Mouse (Mus musculus): ENCODE results near the gene Nrxn2. TPM values are rescaled to one million over a fixed set of nuclear protein-coding genes. Genes with fewer than 3 reads are reported as not detected.

The Nrxn2 gene
- polyA plus RNA-seq, 1 experiment from 2014 or later = 28.1 TPM

GRCm38 (mm10) chr19:6525023-6525422 is 106.5 kb downstream of the Nrxn2 start:
- no peaks in the 10 kb centered on the region for H3K27me3 ChIP-seq (replicated peaks; ENCODE audit: control insufficient read depth, insufficient read depth, low read length)
- H3K27ac ChIP-seq (ENCODE audit: low read length) = no peak overlapping the region
- ATAC-seq = no peak
- peaks cover 9% of the 10 kb centered on the region for H3K4me1 ChIP-seq (replicated peaks; ENCODE audit: control insufficient read depth, insufficient read depth, low read length)
- H3K9me3 ChIP-seq (ENCODE audit: control insufficient read depth, low read length) = no peaks in the 10 kb centered on the region
- no peak overlapping the region for H3K4me2 ChIP-seq (ENCODE audit: low read length)
- peaks cover 10% of the 10 kb centered on the region; the same call in 1 of the 2 replicates for H3K36me3 ChIP-seq (ENCODE audit: control insufficient read depth, insufficient read depth)
- no peak overlapping the region for H3K4me3 ChIP-seq (replicated peaks; ENCODE audit: low read length)
- 84% methylated on average over 4 of the region's 4 CpGs for WGBS
- H3K9ac ChIP-seq (replicated peaks; ENCODE audit: low read depth, low read length) = no peak overlapping the region

GRCm38 (mm10) chr19:6526010-6526409 is 107.5 kb downstream of the Nrxn2 start:
- Histone ChIP-seq H3K27ac (ENCODE audit: low read length) (no peak overlapping the region), H3K9me3 (ENCODE audit: control insufficient read depth, low read length) (no peaks in the 10 kb centered on the region), H3K4me3 (replicated peaks; ENCODE audit: low read length) (no peak overlapping the region), H3K36me3 (ENCODE audit: control insufficient read depth, insufficient read depth) (peaks cover 10% of the 10 kb centered on the region; the same call in 1 of the 2 replicates), H3K27me3 (replicated peaks; ENCODE audit: control insufficient read depth, insufficient read depth, low read length) (no peaks in the 10 kb centered on the region), H3K4me2 (ENCODE audit: low read length) (no peak overlapping the region), H3K4me1 (replicated peaks; ENCODE audit: control insufficient read depth, insufficient read depth, low read length) (peaks cover 16% of the 10 kb centered on the region), H3K9ac (replicated peaks; ENCODE audit: low read depth, low read length) (no peak overlapping the region)
- no peak for ATAC-seq
- 94% methylated on average over 9 of the region's 9 CpGs for WGBS

- Histone ChIP-seq H3K27ac (ENCODE audit: low read length) (no peak overlapping the region), H3K4me2 (ENCODE audit: low read length) (no peak overlapping the region), H3K4me3 (replicated peaks; ENCODE audit: low read length) (no peak overlapping the region), H3K4me1 (replicated peaks; ENCODE audit: control insufficient read depth, insufficient read depth, low read length) (peaks cover 30% of the 10 kb centered on the region), H3K9me3 (ENCODE audit: control insufficient read depth, low read length) (no peaks in the 10 kb centered on the region), H3K9ac (replicated peaks; ENCODE audit: low read depth, low read length) (no peak overlapping the region), H3K27me3 (replicated peaks; ENCODE audit: control insufficient read depth, insufficient read depth, low read length) (no peaks in the 10 kb centered on the region), H3K36me3 (ENCODE audit: control insufficient read depth, insufficient read depth) (peaks cover 10% of the 10 kb centered on the region; the same call in 1 of the 2 replicates)
- ATAC-seq = no peak
- WGBS = 90% methylated on average over 3 of the region's 3 CpGs
These were observed 108.9 kb downstream of the Nrxn2 start for GRCm38 (mm10) chr19:6527439-6527838.

- no peak overlapping the region for H3K27ac ChIP-seq (ENCODE audit: low read length)
- H3K9ac ChIP-seq (replicated peaks; ENCODE audit: low read depth, low read length) = no peak overlapping the region
- no peak overlapping the region for H3K4me3 ChIP-seq (replicated peaks; ENCODE audit: low read length)
- H3K36me3 ChIP-seq (ENCODE audit: control insufficient read depth, insufficient read depth) = peaks cover 8% of the 10 kb centered on the region; the same call in 1 of the 2 replicates
- H3K4me1 ChIP-seq (replicated peaks; ENCODE audit: control insufficient read depth, insufficient read depth, low read length) = peaks cover 36% of the 10 kb centered on the region
- no peak for ATAC-seq
- H3K27me3 ChIP-seq (replicated peaks; ENCODE audit: control insufficient read depth, insufficient read depth, low read length) = no peaks in the 10 kb centered on the region
- WGBS = 77% methylated on average over 17 of the region's 17 CpGs
- no peak overlapping the region for H3K4me2 ChIP-seq (ENCODE audit: low read length)
- no peaks in the 10 kb centered on the region for H3K9me3 ChIP-seq (ENCODE audit: control insufficient read depth, low read length)
These were observed 109.5 kb downstream of the Nrxn2 start for GRCm38 (mm10) chr19:6527839-6528531.

- Histone ChIP-seq H3K27ac (ENCODE audit: low read length) (peak overlapping the region; percentile 61), H3K9me3 (ENCODE audit: control insufficient read depth, low read length) (no peaks in the 10 kb centered on the region), H3K36me3 (ENCODE audit: control insufficient read depth, insufficient read depth) (peaks cover 6% of the 10 kb centered on the region; the same call in 1 of the 2 replicates), H3K4me2 (ENCODE audit: low read length) (peak overlapping the region; percentile 57), H3K4me3 (replicated peaks; ENCODE audit: low read length) (no peak overlapping the region), H3K4me1 (replicated peaks; ENCODE audit: control insufficient read depth, insufficient read depth, low read length) (peaks cover 48% of the 10 kb centered on the region), H3K27me3 (replicated peaks; ENCODE audit: control insufficient read depth, insufficient read depth, low read length) (no peaks in the 10 kb centered on the region), H3K9ac (replicated peaks; ENCODE audit: low read depth, low read length) (no peak overlapping the region)
- ATAC-seq = peak; percentile 26; the same call in 1 of the 2 replicates
- 62% methylated on average over 14 of the region's 14 CpGs for WGBS
These were observed 110.9 kb downstream of the Nrxn2 start for GRCm38 (mm10) chr19:6529265-6529985.

- peak overlapping the region; percentile 44 for H3K9ac ChIP-seq (replicated peaks; ENCODE audit: low read depth, low read length)
- no peaks in the 10 kb centered on the region for H3K9me3 ChIP-seq (ENCODE audit: control insufficient read depth, low read length)
- H3K4me3 ChIP-seq (replicated peaks; ENCODE audit: low read length) = peak overlapping the region; percentile 31
- WGBS = 14% methylated on average over 13 of the region's 13 CpGs
- peak overlapping the region; percentile 61 for H3K27ac ChIP-seq (ENCODE audit: low read length)
- peaks cover 6% of the 10 kb centered on the region; the same call in 1 of the 2 replicates for H3K36me3 ChIP-seq (ENCODE audit: control insufficient read depth, insufficient read depth)
- H3K4me2 ChIP-seq (ENCODE audit: low read length) = peak overlapping the region; percentile 57
- no peaks in the 10 kb centered on the region for H3K27me3 ChIP-seq (replicated peaks; ENCODE audit: control insufficient read depth, insufficient read depth, low read length)
- peaks cover 48% of the 10 kb centered on the region for H3K4me1 ChIP-seq (replicated peaks; ENCODE audit: control insufficient read depth, insufficient read depth, low read length)
- ATAC-seq = no peak
These were observed 111.8 kb downstream of the Nrxn2 start for GRCm38 (mm10) chr19:6530359-6530758.

DNA sequence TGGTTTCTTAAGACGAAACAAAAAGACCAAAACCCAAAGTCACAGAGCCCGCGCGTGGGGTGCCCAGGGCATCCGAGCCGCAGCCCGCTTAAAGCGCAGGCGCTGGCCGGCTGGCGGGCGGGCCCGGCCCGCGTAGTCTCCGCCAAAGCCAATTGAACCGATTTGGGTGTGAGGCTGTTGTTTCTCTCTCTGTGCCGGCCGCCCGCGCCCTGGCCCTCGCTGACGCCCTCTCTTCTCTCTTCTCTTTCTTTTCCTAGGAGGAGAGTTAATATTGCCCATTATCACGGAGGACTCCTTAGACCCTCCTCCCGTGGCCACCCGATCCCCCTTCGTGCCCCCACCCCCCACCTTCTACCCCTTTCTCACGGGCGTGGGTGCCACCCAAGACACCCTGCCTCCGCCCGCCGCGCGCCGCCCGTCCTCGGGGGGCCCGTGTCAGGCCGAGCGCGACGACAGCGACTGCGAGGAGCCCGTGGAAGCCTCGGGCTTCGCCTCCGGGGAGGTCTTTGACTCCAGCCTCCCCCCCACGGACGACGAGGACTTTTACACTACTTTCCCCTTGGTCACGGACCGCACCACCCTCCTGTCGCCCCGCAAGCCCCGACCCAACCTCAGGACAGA is 112.6 kb downstream of the Nrxn2 start:
- Histone ChIP-seq H3K4me3 (replicated peaks; ENCODE audit: low read length) (peak overlapping the region; percentile 56), H3K4me2 (ENCODE audit: low read length) (peak overlapping the region; percentile 82), H3K27me3 (replicated peaks; ENCODE audit: control insufficient read depth, insufficient read depth, low read length) (no peaks in the 10 kb centered on the region), H3K27ac (ENCODE audit: low read length) (peak overlapping the region; percentile 92), H3K4me1 (replicated peaks; ENCODE audit: control insufficient read depth, insufficient read depth, low read length) (peaks cover 48% of the 10 kb centered on the region), H3K9ac (replicated peaks; ENCODE audit: low read depth, low read length) (peak overlapping the region; percentile 89), H3K36me3 (ENCODE audit: control insufficient read depth, insufficient read depth) (peaks cover 3% of the 10 kb centered on the region; the same call in 1 of the 2 replicates), H3K9me3 (ENCODE audit: control insufficient read depth, low read length) (no peaks in the 10 kb centered on the region)
- 2% methylated on average over 56 of the region's 56 CpGs for WGBS
- ATAC-seq = peak; percentile 44

GRCm38 (mm10) chr19:6531832-6532471 is 113.4 kb downstream of the Nrxn2 start:
- peak overlapping the region; percentile 92 for H3K27ac ChIP-seq (ENCODE audit: low read length)
- H3K9me3 ChIP-seq (ENCODE audit: control insufficient read depth, low read length) = no peaks in the 10 kb centered on the region
- no peaks in the 10 kb centered on the region for H3K27me3 ChIP-seq (replicated peaks; ENCODE audit: control insufficient read depth, insufficient read depth, low read length)
- H3K4me3 ChIP-seq (replicated peaks; ENCODE audit: low read length) = peak overlapping the region; percentile 56
- H3K4me2 ChIP-seq (ENCODE audit: low read length) = peak overlapping the region; percentile 82
- peaks cover 48% of the 10 kb centered on the region for H3K4me1 ChIP-seq (replicated peaks; ENCODE audit: control insufficient read depth, insufficient read depth, low read length)
- peak overlapping the region; percentile 89 for H3K9ac ChIP-seq (replicated peaks; ENCODE audit: low read depth, low read length)
- WGBS = 3% methylated on average over 32 of the region's 36 CpGs
- peaks cover 2% of the 10 kb centered on the region; the same call in 1 of the 2 replicates for H3K36me3 ChIP-seq (ENCODE audit: control insufficient read depth, insufficient read depth)
- ATAC-seq = peak; percentile 49
